Mouse (Mus musculus): ENCODE data around the gene Ppp1r3d.

Ppp1r3d gene

DNA sequence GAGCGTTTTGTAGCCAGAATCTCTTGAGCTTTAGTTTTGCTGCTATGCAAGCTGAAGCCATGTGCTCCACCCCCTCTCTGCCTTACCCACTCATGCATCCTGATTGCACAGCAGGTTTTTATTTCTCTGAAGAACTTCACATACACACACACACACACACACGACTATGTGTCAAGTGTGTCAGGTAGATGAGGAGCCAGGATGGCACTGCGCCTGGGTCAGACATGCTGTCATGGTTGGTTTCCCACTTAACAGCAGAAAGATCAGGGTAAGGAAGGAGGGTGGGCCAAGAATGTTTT lies 827 bp upstream of the Ppp1r3d start:
- in situ Hi-C loops (cut with MboI, MseI), result no loop called here

DNA sequence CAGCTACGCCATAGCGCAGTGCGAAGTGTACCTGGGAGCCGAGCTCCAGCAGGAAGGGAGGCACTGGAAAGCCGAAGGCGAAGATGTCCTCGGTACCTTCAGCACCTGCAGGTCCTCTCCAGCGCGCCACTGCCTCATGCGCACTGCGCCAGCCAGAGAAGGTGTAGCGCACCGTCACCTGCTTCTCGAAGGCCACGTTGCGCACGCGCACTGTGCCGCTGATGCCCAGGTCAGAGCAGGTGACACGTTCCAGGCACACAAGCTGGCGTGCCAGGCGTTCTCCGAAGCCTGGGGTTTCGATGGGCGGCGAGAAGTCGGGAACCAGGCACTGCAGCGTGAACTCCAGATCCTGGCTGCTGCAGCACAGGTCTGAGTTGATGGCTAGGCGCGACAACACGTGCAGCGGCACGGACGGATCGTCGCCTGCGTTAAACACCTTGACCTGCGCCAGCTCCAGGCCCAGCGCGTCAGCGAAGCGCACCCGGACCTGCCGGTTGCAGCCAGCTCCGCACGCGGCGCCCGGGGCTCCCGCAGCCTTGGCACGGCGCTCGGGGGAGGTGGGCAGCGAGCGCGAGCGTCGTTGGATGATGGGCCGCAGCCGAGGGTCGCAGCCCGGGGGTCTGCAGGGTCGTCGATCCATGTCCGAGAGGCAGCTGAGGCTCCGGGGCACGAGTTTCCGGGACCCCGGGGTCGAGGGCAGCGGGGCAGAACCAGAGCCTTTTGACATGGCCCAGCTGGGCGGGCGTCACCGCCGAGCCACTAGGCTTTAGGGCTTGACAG lies 601 bp downstream of the Ppp1r3d start:
- in situ Hi-C loops (cut with MboI, MseI), result no loop called here

DNA sequence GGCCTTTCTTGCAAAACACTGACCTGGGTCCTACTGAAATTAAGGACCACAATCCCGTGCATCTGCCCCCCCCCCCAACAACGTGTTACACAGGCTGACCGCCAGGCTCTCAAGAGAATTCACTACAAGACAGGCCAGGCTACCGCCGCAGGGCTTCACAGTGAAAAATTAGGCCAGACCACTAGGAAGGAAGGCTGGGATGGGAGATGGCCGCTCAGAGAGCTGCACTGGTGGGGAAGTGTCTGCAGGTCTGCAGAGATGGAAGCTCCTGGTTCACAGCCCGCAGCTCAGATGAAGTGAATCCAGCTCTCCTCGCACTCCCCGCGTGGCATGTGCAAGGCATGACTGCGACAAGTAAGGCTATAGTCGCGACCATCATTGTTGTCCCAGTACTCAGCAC lies 1.2 kb downstream of the Ppp1r3d start:
- in situ Hi-C loops (cut with MboI, MseI), result no loop called here

DNA sequence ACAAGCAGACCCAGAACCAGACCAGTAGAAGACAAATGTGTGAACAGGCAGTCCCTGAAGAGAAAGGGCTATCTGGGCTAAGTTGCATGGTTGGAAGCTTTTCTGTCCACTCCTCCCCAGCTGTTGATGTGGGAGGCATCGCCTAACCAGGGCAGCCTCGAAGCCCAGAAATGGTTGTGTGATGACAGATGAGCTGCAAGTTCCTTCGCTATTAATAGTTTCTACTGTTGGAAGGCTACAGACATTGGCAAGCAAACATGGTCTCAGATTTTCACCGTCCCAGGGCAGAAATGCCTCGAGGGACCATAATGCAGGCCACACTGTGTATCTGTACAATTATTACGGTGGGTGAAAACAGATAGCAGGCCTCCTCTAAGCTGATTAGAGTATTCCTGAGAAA lies 1.7 kb downstream of the Ppp1r3d start:
- in situ Hi-C loops (cut with MboI, MseI), result no loop called here

DNA sequence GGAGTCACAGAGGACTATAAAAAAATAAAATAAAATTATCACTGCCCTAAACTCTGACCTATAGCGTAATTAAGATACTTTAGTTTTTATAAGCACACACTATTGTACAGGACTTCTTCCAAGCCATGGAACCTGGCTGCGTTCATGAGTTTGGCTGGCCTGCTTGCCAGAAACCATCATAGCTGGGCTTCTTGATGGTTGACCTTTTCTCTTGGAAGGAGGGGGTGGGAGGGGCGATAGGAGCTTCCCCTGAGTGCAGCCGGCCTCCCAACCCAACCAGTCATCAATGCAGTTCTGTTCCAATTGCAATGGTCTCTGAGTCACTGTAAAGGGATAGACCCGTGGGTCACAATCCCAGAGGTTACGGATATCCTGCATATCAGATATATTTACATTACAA lies 4.0 kb downstream of the Ppp1r3d start:
- in situ Hi-C loops (cut with MboI, MseI), result no loop called here

DNA sequence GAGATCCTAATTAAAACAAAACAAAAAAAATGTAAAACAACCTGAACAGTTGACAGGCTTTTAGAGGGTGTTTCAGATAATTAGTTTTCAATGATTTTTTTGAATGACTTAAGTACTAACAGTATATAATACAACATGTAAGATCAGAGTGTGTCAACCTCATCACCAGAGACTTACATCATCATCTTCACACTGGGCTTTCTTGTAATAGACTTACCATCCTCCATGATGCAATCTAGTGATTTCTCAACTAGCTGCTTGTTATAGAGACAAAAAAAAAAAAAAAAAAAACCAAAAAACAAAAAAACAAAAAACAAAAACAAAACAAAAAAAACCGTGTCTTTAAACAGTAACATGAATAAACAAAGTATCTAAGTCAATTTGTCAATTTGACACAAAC lies 5.2 kb downstream of the Ppp1r3d start:
- in situ Hi-C loops (cut with MboI, MseI), result no loop called here

DNA sequence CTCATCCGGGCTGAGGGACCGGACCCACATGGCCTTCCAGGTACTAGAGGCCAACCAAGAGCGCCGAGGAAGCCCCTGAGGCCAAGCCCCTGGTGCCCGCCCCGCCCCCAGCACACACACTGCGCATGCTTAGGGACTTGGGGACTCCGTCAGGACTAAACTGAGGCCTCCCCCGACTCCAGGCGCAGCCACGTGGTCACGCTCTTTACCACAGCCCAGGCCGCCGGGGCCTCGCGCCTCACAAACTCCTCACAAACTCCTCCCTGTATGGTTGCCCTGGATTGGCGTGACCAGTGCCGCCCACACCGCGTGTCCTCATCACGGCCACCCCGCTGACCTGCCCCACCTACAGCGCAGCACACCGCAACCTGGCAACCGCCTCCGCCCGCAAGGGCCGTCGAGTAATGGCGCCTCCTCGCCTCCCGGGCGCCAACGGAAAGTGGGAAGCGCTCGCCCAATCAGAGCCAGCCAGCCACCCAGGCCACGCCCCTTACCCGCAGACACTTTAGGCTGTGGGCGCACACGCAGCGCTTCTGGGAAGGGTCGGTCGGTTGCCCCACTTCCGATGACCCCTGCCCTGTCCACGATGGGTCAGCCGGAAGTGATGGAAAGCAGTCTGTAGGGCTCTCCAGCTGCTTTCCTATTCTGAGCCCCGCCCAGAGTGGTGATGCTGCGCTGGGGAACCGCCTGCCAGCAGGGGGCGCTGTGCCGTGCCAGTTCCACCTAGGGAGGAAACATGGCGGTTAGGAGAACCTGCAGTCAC lies 7.0 kb downstream of the Ppp1r3d start, which contains the start of gene Sycp2:
Gene Sycp2, minus strand, starts transcription at position 633 of the 763 bp plus-strand sequence.
- in situ Hi-C loops (cut with MboI, MseI), result no loop called here
